Mouse (Mus musculus): ENCODE data around the gene Dlst.

DNA sequence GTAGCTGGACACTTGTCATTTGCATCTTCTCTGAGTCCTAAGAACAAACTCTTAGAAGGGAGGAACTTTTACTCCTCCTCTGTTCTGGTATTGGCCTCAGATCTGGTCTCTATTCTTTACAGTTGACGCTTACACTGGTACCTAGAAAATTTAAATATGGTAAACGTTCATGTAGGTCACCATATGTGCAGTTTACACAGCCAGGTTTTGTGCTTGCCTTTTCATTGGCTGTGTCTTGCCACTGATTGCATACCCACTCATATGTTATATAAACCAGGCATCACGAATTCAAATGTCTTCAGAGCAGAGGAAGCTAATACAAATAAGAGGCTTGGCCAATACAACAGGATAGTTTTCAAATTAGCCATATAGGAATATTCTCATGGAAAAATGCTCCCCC, 33.5 kb upstream of the Dlst start:
- TF ChIP-seq CTCF (conservative IDR thresholded peaks at IDR 0.05; ENCODE audit: low read length) (no peak), POU5F1 (IDR thresholded peaks at IDR 0.05; ENCODE audit: borderline replicate concordance, low read length) (no peak)
